Mouse (Mus musculus): ENCODE measurements at regions not wholly inside any gene's neighbourhood (a gene's known extent, or its start where the extent isn't known, plus 50 kb on each side); places are given as distances from the start of the nearest gene placed in this dataset.

- Histone ChIP-seq H3K36me3 (ENCODE audit: control insufficient read depth, insufficient read depth, low read length) (no peaks in the 10 kb centered on the region), H3K4me2 (ENCODE audit: low read depth, low read length) (no peak overlapping the region), H3K9ac (ENCODE audit: low read length) (no peak overlapping the region), H3K27me3 (ENCODE audit: control insufficient read depth, insufficient read depth, low read length) (no peaks in the 10 kb centered on the region), H3K4me1 (ENCODE audit: control insufficient read depth, insufficient read depth, low read length) (no peaks in the 10 kb centered on the region; the same call in 1 of the 2 replicates), H3K27ac (ENCODE audit: low read length) (no peak overlapping the region), H3K4me3 (replicated peaks; ENCODE audit: low read length) (no peak overlapping the region), H3K9me3 (replicated peaks; ENCODE audit: control insufficient read depth, low read length) (no peaks in the 10 kb centered on the region)
- ATAC-seq (ENCODE audit: insufficient read depth, low FRiP score): no peak
- WGBS: 67% methylated on average over 5 of the region's 5 CpGs
Measured at GRCm38 (mm10) chr7:72971506-72972267, 403.6 kb upstream of the Rgma start.

- H3K9me3 ChIP-seq (replicated peaks; ENCODE audit: control insufficient read depth, low read length): no peaks in the 10 kb centered on the region
- H3K27ac ChIP-seq (ENCODE audit: low read length): peak overlapping the region; percentile 14; the same call in 1 of the 2 replicates
- no peaks in the 10 kb centered on the region; the same call in 1 of the 2 replicates for H3K4me1 ChIP-seq (ENCODE audit: control insufficient read depth, insufficient read depth, low read length)
- 50% methylated on average over 7 of the region's 7 CpGs for WGBS
- H3K4me2 ChIP-seq (ENCODE audit: low read depth, low read length): no peak overlapping the region
- no peaks in the 10 kb centered on the region for H3K36me3 ChIP-seq (ENCODE audit: control insufficient read depth, insufficient read depth, low read length)
- H3K4me3 ChIP-seq (replicated peaks; ENCODE audit: low read length): no peak overlapping the region
- no peak for ATAC-seq (ENCODE audit: insufficient read depth, low FRiP score)
- no peak overlapping the region for H3K9ac ChIP-seq (ENCODE audit: low read length)
- H3K27me3 ChIP-seq (ENCODE audit: control insufficient read depth, insufficient read depth, low read length): no peaks in the 10 kb centered on the region
Measured at GRCm38 (mm10) chr7:72972397-72972796, 402.9 kb upstream of the Rgma start.

- ATAC-seq (ENCODE audit: insufficient read depth, low FRiP score): no peak
- Histone ChIP-seq H3K27me3 (ENCODE audit: control insufficient read depth, insufficient read depth, low read length) (no peaks in the 10 kb centered on the region), H3K4me1 (ENCODE audit: control insufficient read depth, insufficient read depth, low read length) (no peaks in the 10 kb centered on the region; the same call in 1 of the 2 replicates), H3K9ac (ENCODE audit: low read length) (no peak overlapping the region), H3K4me2 (ENCODE audit: low read depth, low read length) (no peak overlapping the region), H3K36me3 (ENCODE audit: control insufficient read depth, insufficient read depth, low read length) (no peaks in the 10 kb centered on the region), H3K27ac (ENCODE audit: low read length) (no peak overlapping the region; the same call in 1 of the 2 replicates), H3K4me3 (replicated peaks; ENCODE audit: low read length) (no peak overlapping the region), H3K9me3 (replicated peaks; ENCODE audit: control insufficient read depth, low read length) (no peaks in the 10 kb centered on the region)
- WGBS: 41% methylated on average over 3 of the region's 3 CpGs
Measured at GRCm38 (mm10) chr7:72973771-72974170, 401.5 kb upstream of the Rgma start.

GRCm38 (mm10) chr7:72974384-72974783, 400.9 kb upstream of the Rgma start:
- no peak for ATAC-seq (ENCODE audit: insufficient read depth, low FRiP score)
- no peak overlapping the region for H3K27ac ChIP-seq (ENCODE audit: low read length)

GRCm38 (mm10) chr7:72990559-72991429, 384.5 kb upstream of the Rgma start:
- 32% methylated on average over 8 of the region's 8 CpGs for WGBS
- no peak overlapping the region for H3K27ac ChIP-seq (ENCODE audit: low read length)
- no peaks in the 10 kb centered on the region for H3K9me3 ChIP-seq (replicated peaks; ENCODE audit: control insufficient read depth, low read length)
- H3K4me2 ChIP-seq (ENCODE audit: low read depth, low read length): no peak overlapping the region
- H3K4me3 ChIP-seq (replicated peaks; ENCODE audit: low read length): no peak overlapping the region
- peak; percentile 37; the same call in 1 of the 2 replicates for ATAC-seq (ENCODE audit: insufficient read depth, low FRiP score)
- H3K9ac ChIP-seq (ENCODE audit: low read length): no peak overlapping the region
- no peaks in the 10 kb centered on the region for H3K27me3 ChIP-seq (ENCODE audit: control insufficient read depth, insufficient read depth, low read length)
- no peaks in the 10 kb centered on the region for H3K36me3 ChIP-seq (ENCODE audit: control insufficient read depth, insufficient read depth, low read length)
- H3K4me1 ChIP-seq (ENCODE audit: control insufficient read depth, insufficient read depth, low read length): no peaks in the 10 kb centered on the region

More at GRCm38 (mm10) chr7:72974384-72974783, 400.9 kb upstream of the Rgma start:
- Histone ChIP-seq H3K27me3 (ENCODE audit: control insufficient read depth, insufficient read depth, low read length) (no peaks in the 10 kb centered on the region), H3K4me2 (ENCODE audit: low read depth, low read length) (no peak overlapping the region), H3K36me3 (ENCODE audit: control insufficient read depth, insufficient read depth, low read length) (no peaks in the 10 kb centered on the region), H3K4me3 (replicated peaks; ENCODE audit: low read length) (no peak overlapping the region), H3K4me1 (ENCODE audit: control insufficient read depth, insufficient read depth, low read length) (no peaks in the 10 kb centered on the region; the same call in 1 of the 2 replicates), H3K9ac (ENCODE audit: low read length) (no peak overlapping the region), H3K9me3 (replicated peaks; ENCODE audit: control insufficient read depth, low read length) (no peaks in the 10 kb centered on the region)
- WGBS: 78% methylated on average over 3 of the region's 3 CpGs

- 65% methylated on average over 5 of the region's 5 CpGs for WGBS
- ATAC-seq (ENCODE audit: insufficient read depth, low FRiP score): no peak
Measured at GRCm38 (mm10) chr7:72998374-72998773, 376.9 kb upstream of the Rgma start.

GRCm38 (mm10) chr7:73019151-73019550, 356.2 kb upstream of the Rgma start:
- WGBS: 52% methylated on average over 3 of the region's 3 CpGs
- no peak for ATAC-seq (ENCODE audit: insufficient read depth, low FRiP score)

More at GRCm38 (mm10) chr7:72998374-72998773, 376.9 kb upstream of the Rgma start:
- no peak overlapping the region for H3K4me3 ChIP-seq (replicated peaks; ENCODE audit: low read length)
- no peak overlapping the region for H3K27ac ChIP-seq (ENCODE audit: low read length)
- H3K9ac ChIP-seq (ENCODE audit: low read length): no peak overlapping the region
- H3K4me2 ChIP-seq (ENCODE audit: low read depth, low read length): no peak overlapping the region
- no peaks in the 10 kb centered on the region for H3K9me3 ChIP-seq (replicated peaks; ENCODE audit: control insufficient read depth, low read length)
- no peaks in the 10 kb centered on the region for H3K36me3 ChIP-seq (ENCODE audit: control insufficient read depth, insufficient read depth, low read length)
- H3K4me1 ChIP-seq (ENCODE audit: control insufficient read depth, insufficient read depth, low read length): no peaks in the 10 kb centered on the region
- H3K27me3 ChIP-seq (ENCODE audit: control insufficient read depth, insufficient read depth, low read length): no peaks in the 10 kb centered on the region

GRCm38 (mm10) chr7:73019764-73020354, 355.4 kb upstream of the Rgma start:
- WGBS: 48% methylated on average over 1 of the region's 1 CpGs
- Histone ChIP-seq H3K9ac (ENCODE audit: low read length) (no peak overlapping the region), H3K4me2 (ENCODE audit: low read depth, low read length) (no peak overlapping the region), H3K27me3 (ENCODE audit: control insufficient read depth, insufficient read depth, low read length) (no peaks in the 10 kb centered on the region), H3K9me3 (replicated peaks; ENCODE audit: control insufficient read depth, low read length) (no peaks in the 10 kb centered on the region), H3K4me3 (replicated peaks; ENCODE audit: low read length) (no peak overlapping the region), H3K36me3 (ENCODE audit: control insufficient read depth, insufficient read depth, low read length) (no peaks in the 10 kb centered on the region), H3K4me1 (ENCODE audit: control insufficient read depth, insufficient read depth, low read length) (no peaks in the 10 kb centered on the region), H3K27ac (ENCODE audit: low read length) (no peak overlapping the region)
- ATAC-seq (ENCODE audit: insufficient read depth, low FRiP score): no peak

More at GRCm38 (mm10) chr7:73019151-73019550, 356.2 kb upstream of the Rgma start:
- no peaks in the 10 kb centered on the region for H3K36me3 ChIP-seq (ENCODE audit: control insufficient read depth, insufficient read depth, low read length)
- no peaks in the 10 kb centered on the region for H3K4me1 ChIP-seq (ENCODE audit: control insufficient read depth, insufficient read depth, low read length)
- no peaks in the 10 kb centered on the region for H3K27me3 ChIP-seq (ENCODE audit: control insufficient read depth, insufficient read depth, low read length)
- H3K9me3 ChIP-seq (replicated peaks; ENCODE audit: control insufficient read depth, low read length): no peaks in the 10 kb centered on the region
- H3K9ac ChIP-seq (ENCODE audit: low read length): no peak overlapping the region
- no peak overlapping the region for H3K4me2 ChIP-seq (ENCODE audit: low read depth, low read length)
- no peak overlapping the region for H3K4me3 ChIP-seq (replicated peaks; ENCODE audit: low read length)
- H3K27ac ChIP-seq (ENCODE audit: low read length): no peak overlapping the region
